Mouse (Mus musculus): ENCODE results near the gene Capn12.

Capn12 gene

GRCm38 (mm10) chr7:28881199-28881598, at the start of gene Capn12:
Capn12 (plus strand) TSS chr7:28881422.
- no peak for DNase-seq (ENCODE audit: inconsistent ontology term)

- DNase-seq (ENCODE audit: inconsistent ontology term), result no peak
Observed at GRCm38 (mm10) chr7:28832137-28832536, 49.1 kb upstream of the Capn12 start.

GRCm38 (mm10) chr7:28833723-28834347, 47.4 kb upstream of the Capn12 start, which contains the start of gene Lgals4:
Lgals4 (plus strand) TSS chr7:28833854.
- DNase-seq (ENCODE audit: inconsistent ontology term), result no peak

GRCm38 (mm10) chr7:28836936-28837335, 44.3 kb upstream of the Capn12 start:
- DNase-seq (ENCODE audit: inconsistent ontology term), result no peak

- DNase-seq (ENCODE audit: inconsistent ontology term), result no peak
Observed at GRCm38 (mm10) chr7:28838331-28838730, 42.9 kb upstream of the Capn12 start.

GRCm38 (mm10) chr7:28847273-28847672, 33.9 kb upstream of the Capn12 start:
- DNase-seq (ENCODE audit: inconsistent ontology term), result no peak

GRCm38 (mm10) chr7:28849700-28850236, 31.5 kb upstream of the Capn12 start:
- DNase-seq (ENCODE audit: inconsistent ontology term), result peak; percentile 54

GRCm38 (mm10) chr7:28850642-28851041, 30.6 kb upstream of the Capn12 start:
- no peak for DNase-seq (ENCODE audit: inconsistent ontology term)

GRCm38 (mm10) chr7:28859953-28860352, 21.3 kb upstream of the Capn12 start:
- no peak for DNase-seq (ENCODE audit: inconsistent ontology term)

- no peak for DNase-seq (ENCODE audit: inconsistent ontology term)
Observed at GRCm38 (mm10) chr7:28860898-28861297, 20.3 kb upstream of the Capn12 start.

- DNase-seq (ENCODE audit: inconsistent ontology term), result peak; percentile 68
Observed at GRCm38 (mm10) chr7:28862817-28863499, 18.3 kb upstream of the Capn12 start.

GRCm38 (mm10) chr7:28863540-28863939, 17.7 kb upstream of the Capn12 start, which contains the start of gene Lgals7:
Lgals7 (plus strand) TSS chr7:28863853.
- no peak for DNase-seq (ENCODE audit: inconsistent ontology term)

GRCm38 (mm10) chr7:28864288-28864750, 16.9 kb upstream of the Capn12 start:
- no peak for DNase-seq (ENCODE audit: inconsistent ontology term)

GRCm38 (mm10) chr7:28865481-28866300, 15.5 kb upstream of the Capn12 start:
- DNase-seq (ENCODE audit: inconsistent ontology term), result peak; percentile 77

GRCm38 (mm10) chr7:28866769-28867507, 14.3 kb upstream of the Capn12 start:
- no peak for DNase-seq (ENCODE audit: inconsistent ontology term)

- DNase-seq (ENCODE audit: inconsistent ontology term), result peak; percentile 77
Observed at GRCm38 (mm10) chr7:28867508-28868340, 13.5 kb upstream of the Capn12 start.

GRCm38 (mm10) chr7:28870901-28871664, 10.1 kb upstream of the Capn12 start:
- DNase-seq (ENCODE audit: inconsistent ontology term), result no peak

- DNase-seq (ENCODE audit: inconsistent ontology term), result no peak
Observed at GRCm38 (mm10) chr7:28874565-28874964, 6.7 kb upstream of the Capn12 start.

GRCm38 (mm10) chr7:28876099-28876498, 5.1 kb upstream of the Capn12 start:
- no peak for DNase-seq (ENCODE audit: inconsistent ontology term)

- DNase-seq (ENCODE audit: inconsistent ontology term), result no peak
Observed at GRCm38 (mm10) chr7:28877155-28877554, 4.1 kb upstream of the Capn12 start.
